Mouse (Mus musculus) myocyte (in vitro differentiated cells): ENCODE measurements at regions not wholly inside any gene's neighbourhood (a gene's known extent, or its start where the extent isn't known, plus 50 kb on each side); places are given as distances from the start of the nearest gene placed in this dataset.

Source experiments
- H3K27me3 ChIP-seq: one replicate; pipeline ENCODE4 v1.6.1; 2011; ENCODE audit not compliant: control insufficient read depth, insufficient read depth, insufficient read length
- H3K36me3 ChIP-seq: one replicate; pipeline ENCODE4 v1.6.1; 2011; ENCODE audit not compliant: control insufficient read depth, insufficient read depth
- H3K4me2 ChIP-seq: one replicate; pipeline ENCODE4 v1.6.1; 2011; ENCODE audit warnings: low read depth, control low read depth
- H3K4me3 ChIP-seq: one replicate; pipeline ENCODE4 v1.5.1; 2011; ENCODE audit warnings: mild to moderate bottlenecking, control low read depth, moderate library complexity
- H3K79me2 ChIP-seq: one replicate; pipeline ENCODE4 v1.6.1; 2011; ENCODE audit not compliant: control insufficient read depth, insufficient read depth
- H3ac ChIP-seq: one replicate; pipeline ENCODE4 v1.6.1; 2011; ENCODE audit not compliant: control insufficient read depth, insufficient read length
- CEBPB ChIP-seq: IDR thresholded peaks from 2 replicates; pipeline ENCODE4 v1.6.1; 2011; ENCODE audit warnings: mild to moderate bottlenecking, moderate library complexity; ENCODE audit not compliant: poor library complexity, insufficient read depth, severe bottlenecking
- E2F4 ChIP-seq: IDR thresholded peaks from one replicate; pipeline ENCODE4 v1.6.1; 2011; ENCODE audit warnings: mild to moderate bottlenecking, control low read depth, moderate library complexity; ENCODE audit not compliant: insufficient read depth
- MAX ChIP-seq: IDR thresholded peaks from one replicate; pipeline ENCODE4 v1.6.1; 2011; ENCODE audit warnings: low read depth, mild to moderate bottlenecking, control low read depth
- MYOD1 ChIP-seq, 3 experiments: IDR thresholded peaks; one replicate each; pipeline ENCODE4 v1.6.1; 2011; ENCODE audit warnings: control low read depth in 2 of 3, low read depth in 2 of 3, mild to moderate bottlenecking in 2 of 3, moderate library complexity in 1 of 3; ENCODE audit not compliant: insufficient read length in 2 of 3, control insufficient read depth in 1 of 3
- MYOG ChIP-seq, 3 experiments: IDR thresholded peaks; one replicate each; pipeline ENCODE4 v1.6.1; 2011; ENCODE audit warnings: control low read depth in 2 of 3, low read depth in 2 of 3, mild to moderate bottlenecking in 2 of 3; ENCODE audit not compliant: insufficient read length in 2 of 3, control insufficient read depth in 1 of 3, insufficient read depth in 1 of 3
- POLR2A ChIP-seq: IDR thresholded peaks from one replicate; pipeline ENCODE4 v1.6.1; 2011; ENCODE audit warnings: low read depth, mild to moderate bottlenecking, control low read depth, moderate library complexity; ENCODE audit not compliant: insufficient read length
- POLR2AphosphoS2 ChIP-seq: IDR thresholded peaks from one replicate; pipeline ENCODE4 v1.6.1; 2011; ENCODE audit warnings: low read depth, control low read depth; ENCODE audit not compliant: insufficient read length
- REST ChIP-seq: IDR thresholded peaks from one replicate; pipeline ENCODE4 v1.6.1; 2011; ENCODE audit warnings: mild to moderate bottlenecking, control low read depth, moderate library complexity; ENCODE audit not compliant: insufficient read depth, insufficient read length
- SRF ChIP-seq: IDR thresholded peaks from one replicate; pipeline ENCODE4 v1.6.1; 2011; ENCODE audit warnings: low read depth; ENCODE audit not compliant: control insufficient read depth, insufficient read length
- TCF12 ChIP-seq: IDR thresholded peaks from one replicate; pipeline ENCODE4 v1.6.1; 2011; ENCODE audit warnings: mild to moderate bottlenecking, control low read depth; ENCODE audit not compliant: poor library complexity, insufficient read depth, severe bottlenecking
- TCF3 ChIP-seq: IDR thresholded peaks from one replicate; pipeline ENCODE4 v1.6.1; 2011; ENCODE audit warnings: low read depth, control low read depth; ENCODE audit not compliant: insufficient read length
- USF1 ChIP-seq: IDR thresholded peaks from one replicate; pipeline ENCODE4 v1.6.1; 2011; ENCODE audit warnings: low read depth, mild to moderate bottlenecking, control low read depth, moderate library complexity

GRCm38 (mm10) chr12:97529556-97529955 is 729.7 kb downstream of the Galc start:
- TF ChIP-seq MYOD1 (IDR thresholded peaks at IDR 0.05; ENCODE audit: control insufficient read depth in 1 of 3, insufficient read length in 2 of 3, low read depth in 2 of 3), result no peak
- TF ChIP-seq MYOG (IDR thresholded peaks at IDR 0.05; ENCODE audit: control insufficient read depth in 1 of 3, insufficient read depth in 1 of 3, insufficient read length in 2 of 3, low read depth in 2 of 3), result no peak
- no peak for TF ChIP-seq USF1
- TF ChIP-seq POLR2AphosphoS2, result no peak
- TF ChIP-seq CEBPB, result no peak
- no peak for TF ChIP-seq POLR2A
- no peak for TF ChIP-seq SRF
- no peak for TF ChIP-seq TCF12
- TF ChIP-seq TCF3, result no peak
- TF ChIP-seq E2F4, result no peak
- TF ChIP-seq MAX, result no peak
- no peak for TF ChIP-seq REST
- no peaks in the 10 kb centered on the region for H3K79me2 ChIP-seq
- H3K27me3 ChIP-seq, result no peaks in the 10 kb centered on the region
- H3K4me2 ChIP-seq, result no peak overlapping the region
- H3ac ChIP-seq, result no peak overlapping the region
- H3K4me3 ChIP-seq, result no peak overlapping the region
- no peaks in the 10 kb centered on the region for H3K36me3 ChIP-seq

- no peaks in the 10 kb centered on the region for H3K36me3 ChIP-seq
- no peaks in the 10 kb centered on the region for H3K79me2 ChIP-seq
- no peak overlapping the region for H3K4me2 ChIP-seq
- H3K4me3 ChIP-seq, result no peak overlapping the region
- H3ac ChIP-seq, result no peak overlapping the region
- no peaks in the 10 kb centered on the region for H3K27me3 ChIP-seq
- TF ChIP-seq USF1, result no peak
- TF ChIP-seq TCF12, result no peak
- no peak for TF ChIP-seq TCF3
- no peak for TF ChIP-seq CEBPB
- no peak for TF ChIP-seq MYOD1 (IDR thresholded peaks at IDR 0.05; ENCODE audit: control insufficient read depth in 1 of 3, insufficient read length in 2 of 3, low read depth in 2 of 3)
- TF ChIP-seq POLR2A, result no peak
- no peak for TF ChIP-seq MYOG (IDR thresholded peaks at IDR 0.05; ENCODE audit: control insufficient read depth in 1 of 3, insufficient read depth in 1 of 3, insufficient read length in 2 of 3, low read depth in 2 of 3)
- no peak for TF ChIP-seq SRF
- no peak for TF ChIP-seq POLR2AphosphoS2
- no peak for TF ChIP-seq MAX
- no peak for TF ChIP-seq REST
- TF ChIP-seq E2F4, result no peak
Measured at GRCm38 (mm10) chr12:97525931-97526330, 733.3 kb downstream of the Galc start.

DNA sequence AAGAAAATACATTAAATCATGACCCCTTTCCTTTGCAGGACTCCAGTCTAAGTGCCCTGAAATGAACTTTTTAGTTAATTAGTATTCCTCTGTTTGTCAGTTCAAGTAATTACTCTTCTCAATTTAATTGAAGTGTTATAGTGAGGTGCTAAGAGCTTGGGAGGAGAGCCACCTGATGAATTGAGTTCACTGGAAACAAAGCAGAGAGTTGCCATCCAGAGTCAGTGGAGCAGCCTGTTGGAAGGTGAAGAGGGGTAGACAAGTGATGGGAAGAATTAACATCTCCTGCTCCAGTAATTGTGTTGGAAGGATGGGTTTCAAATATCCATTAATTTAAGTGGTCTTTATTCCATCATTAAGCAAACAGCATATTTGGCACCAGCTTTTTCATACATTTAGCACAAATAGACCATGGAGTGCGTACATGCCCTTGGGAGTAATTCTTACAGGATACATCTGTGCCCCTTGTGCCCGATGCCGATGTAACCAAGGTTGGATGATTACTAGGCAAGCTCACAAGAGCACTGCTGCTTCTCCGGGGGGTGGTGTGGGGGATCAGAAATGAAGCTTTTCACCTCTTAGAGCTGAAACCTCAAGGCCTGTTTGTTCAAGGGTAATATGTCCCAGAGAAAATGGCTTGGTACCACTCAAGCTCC is 739.3 kb downstream of the Galc start:
- no peak for TF ChIP-seq MAX
- TF ChIP-seq MYOG (IDR thresholded peaks at IDR 0.05; ENCODE audit: control insufficient read depth in 1 of 3, insufficient read depth in 1 of 3, insufficient read length in 2 of 3, low read depth in 2 of 3), result no peak
- no peak for TF ChIP-seq MYOD1 (IDR thresholded peaks at IDR 0.05; ENCODE audit: control insufficient read depth in 1 of 3, insufficient read length in 2 of 3, low read depth in 2 of 3)
- TF ChIP-seq USF1, result no peak
- no peak for TF ChIP-seq CEBPB
- Histone ChIP-seq H3K36me3 (no peaks in the 10 kb centered on the region), H3K4me2 (no peak overlapping the region), H3K79me2 (no peaks in the 10 kb centered on the region), H3ac (no peak overlapping the region), H3K4me3 (no peak overlapping the region), H3K27me3 (no peaks in the 10 kb centered on the region)

DNA sequence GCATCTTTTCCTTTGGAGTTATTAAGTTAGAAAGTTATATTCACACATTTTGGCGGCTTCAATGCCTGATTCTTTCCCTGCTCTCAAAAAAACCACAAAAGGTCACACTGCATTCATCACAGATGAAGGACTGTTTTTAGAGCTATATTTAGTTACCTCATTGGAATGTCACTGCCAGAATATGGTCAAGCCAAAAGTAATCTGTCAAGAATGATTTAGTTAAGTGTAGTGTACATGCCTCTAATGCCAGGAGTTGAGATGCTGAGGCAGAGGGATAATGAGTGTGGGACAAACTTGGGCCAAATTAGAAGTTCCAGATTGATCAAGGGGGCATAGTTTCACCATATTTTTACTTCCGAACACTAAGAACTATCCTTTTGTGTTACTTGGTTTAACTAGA is 741.7 kb downstream of the Galc start:
- no peaks in the 10 kb centered on the region for H3K36me3 ChIP-seq
- no peaks in the 10 kb centered on the region for H3K79me2 ChIP-seq
- H3K27me3 ChIP-seq, result no peaks in the 10 kb centered on the region
- TF ChIP-seq MAX (no peak), TCF12 (no peak), POLR2AphosphoS2 (no peak), TCF3 (no peak)
- H3K4me2 ChIP-seq, result peak overlapping the region; percentile 10
- H3ac ChIP-seq, result no peak overlapping the region
- H3K4me3 ChIP-seq, result no peak overlapping the region

DNA sequence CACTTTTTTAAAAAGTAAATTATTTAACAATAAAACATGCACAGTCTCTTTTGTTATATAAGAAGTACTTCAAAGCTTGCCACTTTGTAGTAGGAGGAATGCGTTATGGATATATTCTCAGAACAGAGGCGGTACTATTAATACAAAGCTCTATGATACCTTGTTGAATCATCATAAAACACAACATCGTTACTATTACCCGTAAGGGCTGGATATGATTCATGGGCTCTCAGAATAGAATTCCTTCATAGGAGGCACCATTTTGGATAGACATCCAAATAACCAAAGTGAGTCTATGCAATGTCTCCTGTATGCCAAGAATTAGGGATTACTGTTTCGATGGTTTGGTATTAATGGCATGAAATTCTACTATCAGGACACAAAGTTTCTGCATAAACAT is 743.5 kb downstream of the Galc start:
- Histone ChIP-seq H3K79me2 (no peaks in the 10 kb centered on the region), H3K4me3 (no peak overlapping the region), H3K4me2 (no peak overlapping the region), H3K27me3 (no peaks in the 10 kb centered on the region), H3K36me3 (no peaks in the 10 kb centered on the region), H3ac (no peak overlapping the region)
- TF ChIP-seq MYOD1 (IDR thresholded peaks at IDR 0.05; ENCODE audit: control insufficient read depth in 1 of 3, insufficient read length in 2 of 3, low read depth in 2 of 3) (no peak), TCF12 (no peak), CEBPB (no peak), POLR2AphosphoS2 (no peak), REST (no peak), MYOG (IDR thresholded peaks at IDR 0.05; ENCODE audit: control insufficient read depth in 1 of 3, insufficient read depth in 1 of 3, insufficient read length in 2 of 3, low read depth in 2 of 3) (no peak), SRF (no peak), E2F4 (no peak), TCF3 (no peak), POLR2A (no peak), MAX (no peak), USF1 (no peak)
